Mouse (Mus musculus): ENCODE results near the gene Rpl10l. TPM values are rescaled to one million over a fixed set of nuclear protein-coding genes. Genes with fewer than 3 reads are reported as not detected.

Gene Rpl10l
- polyA plus RNA-seq (2012; ENCODE audit: low replicate concordance): not detected in 2 replicates

DNA sequence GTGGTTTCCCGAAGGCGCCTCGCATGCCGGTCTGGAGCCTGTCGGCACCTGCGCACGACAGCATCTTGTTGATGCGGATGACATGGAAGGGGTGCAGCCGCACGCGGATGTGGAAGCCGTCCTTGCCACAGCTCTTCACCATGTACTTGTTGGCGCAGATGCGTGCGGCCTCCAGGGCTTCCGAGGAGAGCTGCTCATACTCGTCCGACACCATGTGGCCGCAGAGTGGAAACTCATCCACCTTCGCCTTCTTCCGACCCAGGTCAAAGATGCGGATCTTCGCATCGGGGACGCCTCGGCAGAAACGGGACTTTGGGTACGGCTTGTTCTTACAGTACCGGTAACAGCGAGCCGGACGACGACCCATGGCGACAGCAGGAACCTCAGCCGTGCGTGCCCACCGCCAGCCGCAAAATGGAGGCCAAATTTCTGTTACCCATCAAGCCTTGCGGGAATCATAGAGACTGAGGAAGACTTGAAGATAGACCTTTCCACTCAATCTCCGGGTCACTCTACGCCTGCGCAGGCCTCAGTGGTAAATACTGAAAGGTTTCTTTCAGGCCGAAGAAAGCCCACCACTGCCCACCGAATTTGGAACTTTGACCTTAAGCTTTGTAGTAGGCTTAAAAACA is at the start of gene Rpl10l:
Gene Rpl10l (minus strand): TSS at position 411 of the 632 bp plus-strand sequence.

